8 mouse cellular contexts compared by ENCODE assay signal in genomic region chr10:13008737-13009121, GRCm38 (mm10). TPM values are rescaled to one million over a fixed set of nuclear protein-coding genes. Genes with fewer than 3 reads are reported as not detected.
DNase-seq lines count a peak whose midpoint lies in the region; ATAC-seq and TF ChIP-seq lines count a peak whose summit lies in the region.

No protein-coding gene starts in this region.

- intact Hi-C loops in heart, postnatal 36 days (cut with DNase I): loop anchor here (5.0 kb wide), 1 partner anchor 184 kb away; the partner anchor contains the start of gene Ltv1

- TF ChIP-seq POLR2A in bone marrow, adult 2 months (IDR thresholded peaks at IDR 0.05; ENCODE audit: borderline replicate concordance, control insufficient read depth, low read depth, low read length): no peak

- WGBS in heart, embryonic 14.5 days: under 1% methylated on average over 29 of the region's 29 CpGs
- 1% methylated on average over 29 of the region's 29 CpGs for WGBS in bone marrow, adult 2 months
- 2% methylated on average over 29 of the region's 29 CpGs for WGBS in hindbrain, embryonic 11.5 days

- no peaks in the 10 kb centered on the region for H3K27me3 ChIP-seq in heart, embryonic 14.5 days (ENCODE audit: control insufficient read depth, insufficient read depth, low read length)
- no peaks in the 10 kb centered on the region for H3K27me3 ChIP-seq in hindbrain, embryonic 11.5 days (ENCODE audit: control insufficient read depth, insufficient read depth, low read length)

- H3K4me2 ChIP-seq in heart, embryonic 14.5 days (ENCODE audit: low read length): peak overlapping the region; percentile 91
- peak overlapping the region; percentile 62 for H3K4me2 ChIP-seq in hindbrain, embryonic 11.5 days (replicated peaks; ENCODE audit: low read depth, low read length)

- no peak; the same call in 1 of the 2 replicates for ATAC-seq in heart, embryonic 14.5 days (ENCODE audit: insufficient number of reproducible peaks, insufficient read depth, low FRiP score, low read depth)
- ATAC-seq in hindbrain, embryonic 11.5 days (ENCODE audit: low FRiP score): peak; percentile 37; the same call in 1 of the 2 replicates
- ATAC-seq in megakaryocyte progenitor cell, adult 5-6 weeks (replicated peaks; ENCODE audit: poor library complexity): peak; percentile 25; the same call in 1 of the 2 replicates

- peaks cover 3 to 7% of the 10 kb centered on the region in 2 experiments; a peak in 3 of 4 replicates for H3K4me1 ChIP-seq in heart, embryonic 14.5 days (ENCODE audit: control insufficient read depth in 2 of 2, insufficient read depth in 2 of 2, low read length in 2 of 2)
- peaks cover 2% of the 10 kb centered on the region; the same call in 1 of the 2 replicates for H3K4me1 ChIP-seq in bone marrow, adult 2 months (ENCODE audit: control insufficient read depth, insufficient read depth, low read length)
- H3K4me1 ChIP-seq in hindbrain, embryonic 11.5 days (replicated peaks; ENCODE audit: control insufficient read depth, insufficient read depth, low read length): 0 out of 2 replicates have a peak, but pooled peaks cover 4% of the 10 kb centered on the region

- H3K9ac ChIP-seq in heart, embryonic 14.5 days (ENCODE audit: low read length): peak overlapping the region; percentile 88
- peak overlapping the region; percentile 81 for H3K9ac ChIP-seq in hindbrain, embryonic 11.5 days (ENCODE audit: low read depth, low read length)

- H3K27ac ChIP-seq in heart, embryonic 14.5 days (replicated peaks in 1 of 2; ENCODE audit: control insufficient read depth in 1 of 2, insufficient read depth in 1 of 2, low read depth in 2 of 2, low read length in 2 of 2): peak overlapping the region; percentile 26 to 35; a peak in 1 of 4 replicates
- peak overlapping the region; percentile 39 for H3K27ac ChIP-seq in bone marrow, adult 2 months (ENCODE audit: control insufficient read depth, insufficient read depth, low read depth, low read length, poor library complexity)
- H3K27ac ChIP-seq in hindbrain, embryonic 11.5 days (ENCODE audit: low read depth, low read length): no peak overlapping the region

- no peak for DNase-seq in heart, postnatal 36 days
- no peak for DNase-seq in hindbrain, embryonic 11.5 days (ENCODE audit: low spot score)
- DNase-seq in right cerebral cortex, postnatal 36 days (ENCODE audit: low spot score in 2 of 2): no peak
- DNase-seq in urinary bladder, postnatal 25 days (ENCODE audit: low spot score): no peak
- no peak for DNase-seq in layer of hippocampus, adult 8-10 months (ENCODE audit: low spot score in 2 of 2)

- H3K36me3 ChIP-seq in heart, embryonic 14.5 days (ENCODE audit: control insufficient read depth, insufficient read depth, low read length): peaks cover 14% of the 10 kb centered on the region
- no peaks in the 10 kb centered on the region for H3K36me3 ChIP-seq in hindbrain, embryonic 11.5 days (ENCODE audit: control insufficient read depth, insufficient read depth, low read length)

- peak overlapping the region; percentile 68 to 73 for H3K4me3 ChIP-seq in heart, embryonic 14.5 days (ENCODE audit: control insufficient read depth in 1 of 2, insufficient read depth in 1 of 2, low read depth in 1 of 2, low read length in 2 of 2)
- peak overlapping the region; percentile 97 for H3K4me3 ChIP-seq in bone marrow, adult 2 months (replicated peaks; ENCODE audit: control insufficient read depth, low read depth, low read length)
- H3K4me3 ChIP-seq in hindbrain, embryonic 11.5 days (ENCODE audit: low read depth, low read length): peak overlapping the region; percentile 92

- no peak for TF ChIP-seq CTCF in bone marrow, adult 2 months (IDR thresholded peaks at IDR 0.05; ENCODE audit: control insufficient read depth, insufficient read depth, low read length)

- no peaks in the 10 kb centered on the region for H3K9me3 ChIP-seq in heart, embryonic 14.5 days (ENCODE audit: control insufficient read depth, low read length)
- no peaks in the 10 kb centered on the region for H3K9me3 ChIP-seq in hindbrain, embryonic 11.5 days (ENCODE audit: control insufficient read depth, low read length)

RNA-seq across cellular contexts. Expression of gene Sf3b5, which starts 3.6 kb away (rescaled TPM):
- 31.6 and 32.8 TPM in 2 replicates for polyA plus RNA-seq in heart, embryonic 14.5 days (2014; fragmentation: Nextera tagmentation; extraction: Ambion mirVana)
- total RNA-seq in heart, postnatal 36 days (2021): 1 to 10 TPM; 6.5 to 7.1 TPM
- polyA plus RNA-seq in bone marrow, adult 2 months (2011; ENCODE audit: insufficient read depth, insufficient read length, low replicate concordance, missing spikeins): 10.7 and 15.7 TPM in 2 replicates
- polyA plus RNA-seq in hindbrain, embryonic 11.5 days (2014; fragmentation: Nextera tagmentation; extraction: Ambion mirVana): 38.3 and 40.7 TPM in 2 replicates
- 17.4 and 18.7 TPM in 2 replicates for total RNA-seq in megakaryocyte progenitor cell, adult 5-6 weeks (2015)
- total RNA-seq in megakaryocyte progenitor cell, adult 5-6 weeks (2017): 23.3 and 23.4 TPM in 2 replicates
- 1 to 10 TPM; 6.7 to 9.4 (median 7.5) TPM for total RNA-seq in layer of hippocampus, adult 8-10 months (2022)

RNA-seq across cellular contexts. Expression of gene Stx11, which starts 44.6 kb away (rescaled TPM):
- 6.6 and 7.6 TPM in 2 replicates for polyA plus RNA-seq in heart, embryonic 14.5 days (2014; fragmentation: Nextera tagmentation; extraction: Ambion mirVana)
- 1 to 10 TPM; 1.3 to 2.2 TPM for total RNA-seq in heart, postnatal 36 days (2021)
- 13.2 and 28.8 TPM in 2 replicates for polyA plus RNA-seq in bone marrow, adult 2 months (2011; ENCODE audit: insufficient read depth, insufficient read length, low replicate concordance, missing spikeins)
- 1.4 and 2.7 TPM in 2 replicates for polyA plus RNA-seq in hindbrain, embryonic 11.5 days (2014; fragmentation: Nextera tagmentation; extraction: Ambion mirVana)
- 5.1 and 7.6 TPM in 2 replicates for total RNA-seq in megakaryocyte progenitor cell, adult 5-6 weeks (2015)
- total RNA-seq in megakaryocyte progenitor cell, adult 5-6 weeks (2017): 5.7 and 6.8 TPM in 2 replicates
- under 1 TPM; 0.13 to 0.61 (median 0.26) TPM for total RNA-seq in layer of hippocampus, adult 8-10 months (2022)

RNA-seq across cellular contexts. Expression of gene Plagl1, which starts 51.6 kb away (rescaled TPM):
- polyA plus RNA-seq in heart, embryonic 14.5 days (2014; fragmentation: Nextera tagmentation; extraction: Ambion mirVana): 279 and 282 TPM in 2 replicates
- total RNA-seq in heart, postnatal 36 days (2021): 1 to 10 TPM; 7.2 to 8.4 TPM
- 2.9 and 3.1 TPM in 2 replicates for polyA plus RNA-seq in bone marrow, adult 2 months (2011; ENCODE audit: insufficient read depth, insufficient read length, low replicate concordance, missing spikeins)
- 94.8 and 98.9 TPM in 2 replicates for polyA plus RNA-seq in hindbrain, embryonic 11.5 days (2014; fragmentation: Nextera tagmentation; extraction: Ambion mirVana)
- 1.1 and 2.2 TPM in 2 replicates for total RNA-seq in megakaryocyte progenitor cell, adult 5-6 weeks (2015)
- total RNA-seq in megakaryocyte progenitor cell, adult 5-6 weeks (2017): 0.25 and 1.7 TPM in 2 replicates
- 10 to 100 TPM; 22.2 to 28.7 (median 28.1) TPM for total RNA-seq in layer of hippocampus, adult 8-10 months (2022)
